Mouse (Mus musculus): Measurements from ENCODE around the gene Bicra.

GRCm38 (mm10) chr7:16054966-16055365, 7.2 kb upstream of the Bicra start:
- no peak for TF ChIP-seq CTCF (IDR thresholded peaks at IDR 0.05; ENCODE audit: low read depth)
- TF ChIP-seq EP300 (IDR thresholded peaks at IDR 0.05; ENCODE audit: low read depth), result no peak

All from heart, postnatal 0 days (tissue).